Mouse (Mus musculus) MEL (cell line): ENCODE data around the gene Hoxb8. TPM values are rescaled to one million over a fixed set of nuclear protein-coding genes. Genes with fewer than 3 reads are reported as not detected.

Source experiments
- DNase-seq: peaks from one replicate; pipeline ENCODE4 v3.0.0; 2011; ENCODE audit warnings: low read depth, low spot score
- H3K27ac ChIP-seq: 2 replicates; pipeline ENCODE4 v1.5.1; 2012; ENCODE audit warnings: low read depth, mild to moderate bottlenecking, control low read depth, low read length, moderate library complexity; ENCODE audit not compliant: control insufficient read depth
- H3K27me3 ChIP-seq, 2 experiments: fragments of 150-350 bp in 1 of 2; sonication (generic) in 1 of 2; 2 replicates each; pipeline ENCODE4 v1.6.1; 2012; ENCODE audit warnings: low read length in 2 of 2, mild to moderate bottlenecking in 2 of 2, improper control_type of control experiment in 1 of 2, moderate library complexity in 1 of 2; ENCODE audit not compliant: insufficient read depth in 2 of 2, control insufficient read depth in 1 of 2
- H3K36me3 ChIP-seq, 2 experiments: 2 replicates each; pipeline ENCODE4 v1.6.1; 2012 to 2014; ENCODE audit warnings: low read length in 2 of 2, improper control_type of control experiment in 1 of 2, inconsistent platforms in 1 of 2, mild to moderate bottlenecking in 1 of 2; ENCODE audit not compliant: insufficient read depth in 2 of 2, control insufficient read depth in 1 of 2
- H3K4me1 ChIP-seq, 2 experiments: fragments of 150-350 bp in 1 of 2; sonication (generic) in 1 of 2; 2 replicates each; pipeline ENCODE4 v1.6.1; 2012; ENCODE audit warnings: low read length in 2 of 2, improper control_type of control experiment in 1 of 2, mild to moderate bottlenecking in 1 of 2; ENCODE audit not compliant: insufficient read depth in 2 of 2, control insufficient read depth in 1 of 2
- H3K4me3 ChIP-seq, 2 experiments: fragments of 150-350 bp in 1 of 2; sonication (generic) in 1 of 2; 2 replicates each; pipeline ENCODE4 v1.5.1; 2012; ENCODE audit warnings: low read depth in 2 of 2, low read length in 2 of 2, mild to moderate bottlenecking in 2 of 2, moderate library complexity in 2 of 2, control low read depth in 1 of 2, improper control_type of control experiment in 1 of 2; ENCODE audit not compliant: control insufficient read depth in 1 of 2, insufficient read depth in 1 of 2
- H3K79me2 ChIP-seq: 2 replicates; pipeline ENCODE4 v1.6.1; 2012; ENCODE audit warnings: mild to moderate bottlenecking, low read length, moderate library complexity; ENCODE audit not compliant: control insufficient read depth, poor library complexity, insufficient read depth
- H3K9ac ChIP-seq: 2 replicates; pipeline ENCODE4 v1.6.1; 2012; ENCODE audit warnings: low read depth, mild to moderate bottlenecking, control low read depth, low read length, moderate library complexity; ENCODE audit not compliant: control insufficient read depth, poor library complexity, severe bottlenecking
- H3K9me3 ChIP-seq: fragments of 150-350 bp; sonication (generic); replicated peaks from 2 replicates; pipeline ENCODE4 v1.6.1; 2012; ENCODE audit warnings: mild to moderate bottlenecking, low read length, improper control_type of control experiment, moderate library complexity; ENCODE audit not compliant: insufficient read depth
- CHD1 ChIP-seq: IDR thresholded peaks from 2 replicates; pipeline ENCODE4 v1.6.1; 2012; ENCODE audit warnings: low read depth, mild to moderate bottlenecking, inconsistent platforms, low read length, improper control_type of control experiment
- CHD2 ChIP-seq: IDR thresholded peaks from 2 replicates; pipeline ENCODE4 v1.6.1; 2011; ENCODE audit warnings: low read length, improper control_type of control experiment
- CTCF ChIP-seq, 3 experiments: IDR thresholded peaks in 2 of 3; conservative IDR thresholded peaks in 1 of 3; 2 replicates each; pipeline ENCODE4 v1.5.1; 2011 to 2012; ENCODE audit warnings: low read length in 3 of 3, low read depth in 2 of 3, mild to moderate bottlenecking in 2 of 3, improper control_type of control experiment in 1 of 3, inconsistent platforms in 1 of 3, mixed read lengths in 1 of 3, moderate library complexity in 1 of 3; ENCODE audit not compliant: control insufficient read depth in 1 of 3, insufficient read depth in 1 of 3, poor library complexity in 1 of 3, severe bottlenecking in 1 of 3
- ELF1 ChIP-seq: IDR thresholded peaks from 2 replicates; pipeline ENCODE4 v1.6.1; 2014; ENCODE audit warnings: low read depth, mild to moderate bottlenecking, inconsistent platforms, low read length, improper control_type of control experiment, moderate library complexity
- ETS1 ChIP-seq: IDR thresholded peaks from 2 replicates; pipeline ENCODE4 v1.6.1; 2012; ENCODE audit warnings: low read depth, mild to moderate bottlenecking, inconsistent platforms, low read length, improper control_type of control experiment, moderate library complexity
- GABPA ChIP-seq: IDR thresholded peaks from 2 replicates; pipeline ENCODE4 v1.6.1; 2012; ENCODE audit warnings: low read depth, mild to moderate bottlenecking, inconsistent platforms, low read length, improper control_type of control experiment, moderate library complexity
- KAT2A ChIP-seq: conservative IDR thresholded peaks from 2 replicates; pipeline ENCODE4 v1.6.1; 2012; ENCODE audit warnings: low read depth, low read length, improper control_type of control experiment, inconsistent platforms
- MAFK ChIP-seq: IDR thresholded peaks from 2 replicates; pipeline ENCODE4 v1.6.1; 2011; ENCODE audit warnings: low read depth, mild to moderate bottlenecking, low read length, improper control_type of control experiment, borderline replicate concordance
- MAX ChIP-seq: IDR thresholded peaks from 2 replicates; pipeline ENCODE4 v1.6.1; 2011; ENCODE audit warnings: low read length, improper control_type of control experiment
- MAZ ChIP-seq: IDR thresholded peaks from 2 replicates; pipeline ENCODE4 v1.6.1; 2012; ENCODE audit warnings: low read depth, mild to moderate bottlenecking, inconsistent platforms, low read length, improper control_type of control experiment
- MEF2A ChIP-seq: IDR thresholded peaks from 2 replicates; pipeline ENCODE4 v1.6.1; 2014; ENCODE audit warnings: low read depth, mild to moderate bottlenecking, inconsistent platforms, low read length, improper control_type of control experiment; ENCODE audit not compliant: poor library complexity, insufficient replicate concordance, severe bottlenecking; ENCODE audit errors: extremely low read depth
- MYC ChIP-seq: IDR thresholded peaks from 2 replicates; pipeline ENCODE4 v1.6.1; 2011; ENCODE audit warnings: low read depth, mild to moderate bottlenecking, low read length, improper control_type of control experiment, moderate library complexity
- POLR2AphosphoS2 ChIP-seq: IDR thresholded peaks from 2 replicates; pipeline ENCODE4 v1.6.1; 2011; ENCODE audit warnings: low read length, improper control_type of control experiment
- POLR2AphosphoS5 ChIP-seq: IDR thresholded peaks from 2 replicates; pipeline ENCODE4 v1.6.1; 2012; ENCODE audit warnings: low read depth, borderline replicate concordance, mild to moderate bottlenecking, inconsistent platforms, low read length, moderate library complexity, mixed read lengths
- RAD21 ChIP-seq: IDR thresholded peaks from 2 replicates; pipeline ENCODE4 v1.6.1; 2011; ENCODE audit warnings: mild to moderate bottlenecking, low read depth, low read length, improper control_type of control experiment
- RCOR1 ChIP-seq: IDR thresholded peaks from 2 replicates; pipeline ENCODE4 v1.6.1; 2012; ENCODE audit warnings: low read depth, mild to moderate bottlenecking, inconsistent platforms, low read length, improper control_type of control experiment
- SMC3 ChIP-seq: IDR thresholded peaks from 2 replicates; pipeline ENCODE4 v1.6.1; 2011; ENCODE audit warnings: low read depth, low read length, improper control_type of control experiment
- TBP ChIP-seq: IDR thresholded peaks from 2 replicates; pipeline ENCODE4 v1.8.0; 2011; ENCODE audit warnings: low read depth, low read length, improper control_type of control experiment
- TCF12 ChIP-seq: IDR thresholded peaks from 2 replicates; pipeline ENCODE4 v1.6.1; 2014; ENCODE audit warnings: low read depth, mild to moderate bottlenecking, inconsistent platforms, low read length, improper control_type of control experiment, moderate library complexity
- UBTF ChIP-seq: IDR thresholded peaks from 2 replicates; pipeline ENCODE4 v1.6.1; 2012; ENCODE audit warnings: low read depth, mild to moderate bottlenecking, inconsistent platforms, low read length, improper control_type of control experiment, moderate library complexity, borderline replicate concordance; ENCODE audit not compliant: insufficient read depth
- ZKSCAN1 ChIP-seq: IDR thresholded peaks from 2 replicates; pipeline ENCODE4 v1.6.1; 2012; ENCODE audit warnings: low read depth, mild to moderate bottlenecking, inconsistent platforms, low read length, improper control_type of control experiment, moderate library complexity
- polyA plus RNA-seq, 2 experiments: library from polyadenylated mRNA; stranded (reverse) in 1 of 2; unstranded in 1 of 2; fragments of >175 nt in 1 of 2; fragments of >200 nt in 1 of 2; gene quantifications; 2 replicates each; pipeline versions ENCODE4 v1.2.1 to v1.2.4; 2012; ENCODE audit warnings: low replicate concordance in 2 of 2, low read depth in 1 of 2; ENCODE audit not compliant: insufficient read length in 2 of 2, insufficient read depth in 1 of 2, missing spikeins in 1 of 2
- total RNA-seq: library from RNA; depleted of rRNA; stranded (reverse); fragments of 300-350 nt; gene quantifications from 2 replicates; pipeline ENCODE4 v1.2.3, GENCODE M21; 2012

The Hoxb8 gene
- total and polyA plus RNA-seq, 3 experiments = not detected

- no peak for TF ChIP-seq RCOR1
- Histone ChIP-seq H3K79me2 (no peaks in the 10 kb centered on the region), H3K9me3 (no peaks in the 10 kb centered on the region), H3K9ac (no peak overlapping the region), H3K36me3 (no peaks in the 10 kb centered on the region), H3K27me3 (peaks cover 7 to 9% of the 10 kb centered on the region in 2 experiments), H3K4me3 (no peak overlapping the region), H3K27ac (no peak overlapping the region), H3K4me1 (no peaks in the 10 kb centered on the region)
- DNase-seq = no peak
These were observed 44.1 kb downstream of the Hoxb8 start for GRCm38 (mm10) chr11:96325747-96326212.

- DNase-seq = no peak
- Histone ChIP-seq H3K27me3 (peaks cover 7 to 9% of the 10 kb centered on the region in 2 experiments), H3K4me1 (no peaks in the 10 kb centered on the region), H3K4me3 (no peak overlapping the region), H3K79me2 (no peaks in the 10 kb centered on the region), H3K9ac (no peak overlapping the region), H3K27ac (no peak overlapping the region), H3K36me3 (no peaks in the 10 kb centered on the region), H3K9me3 (no peaks in the 10 kb centered on the region)
- TF ChIP-seq MYC = no peak
- no peak for TF ChIP-seq TCF12
- no peak for TF ChIP-seq RAD21
- TF ChIP-seq POLR2AphosphoS5 = no peak
- no peak for TF ChIP-seq MAX
- TF ChIP-seq MAFK = no peak
- no peak for TF ChIP-seq MEF2A
- TF ChIP-seq ETS1 = no peak
- no peak for TF ChIP-seq CTCF (IDR thresholded peaks at IDR 0.05 in 2 of 3, conservative IDR thresholded peaks at IDR 0.05 in 1 of 3; ENCODE audit: control insufficient read depth in 1 of 3, insufficient read depth in 1 of 3, low read depth in 2 of 3, low read length in 3 of 3, poor library complexity in 1 of 3, severe bottlenecking in 1 of 3)
- TF ChIP-seq GABPA = no peak
These were observed 45.0 kb downstream of the Hoxb8 start for GRCm38 (mm10) chr11:96326705-96327104.

- Histone ChIP-seq H3K4me1 (no peaks in the 10 kb centered on the region), H3K27me3 (peaks cover 7 to 9% of the 10 kb centered on the region in 2 experiments), H3K9ac (no peak overlapping the region), H3K4me3 (no peak overlapping the region), H3K27ac (no peak overlapping the region), H3K9me3 (no peaks in the 10 kb centered on the region), H3K79me2 (no peaks in the 10 kb centered on the region), H3K36me3 (no peaks in the 10 kb centered on the region)
- no peak for DNase-seq
- no peak for TF ChIP-seq SMC3
- TF ChIP-seq UBTF = no peak
- no peak for TF ChIP-seq MYC
- TF ChIP-seq CHD1 = no peak
- TF ChIP-seq MAZ = no peak
- no peak for TF ChIP-seq CHD2
- no peak for TF ChIP-seq ELF1
- TF ChIP-seq POLR2AphosphoS2 = no peak
- TF ChIP-seq KAT2A = no peak
- TF ChIP-seq TBP = no peak
- TF ChIP-seq ZKSCAN1 = no peak
These were observed 45.4 kb downstream of the Hoxb8 start for GRCm38 (mm10) chr11:96327122-96327521.
